Mouse (Mus musculus) urinary bladder, postnatal 4 days (tissue): Measurements from ENCODE around the gene Slc39a11.

Experiments used
- DNase-seq, 2 experiments: peaks; one replicate each; pipeline ENCODE4 v3.0.0; 2021 to 2022; ENCODE audit warnings: low spot score in 2 of 2

The Slc39a11 gene

GRCm38 (mm10) chr11:113544017-113544640 lies 105.8 kb downstream of the Slc39a11 start:
- DNase-seq = no peak

DNA sequence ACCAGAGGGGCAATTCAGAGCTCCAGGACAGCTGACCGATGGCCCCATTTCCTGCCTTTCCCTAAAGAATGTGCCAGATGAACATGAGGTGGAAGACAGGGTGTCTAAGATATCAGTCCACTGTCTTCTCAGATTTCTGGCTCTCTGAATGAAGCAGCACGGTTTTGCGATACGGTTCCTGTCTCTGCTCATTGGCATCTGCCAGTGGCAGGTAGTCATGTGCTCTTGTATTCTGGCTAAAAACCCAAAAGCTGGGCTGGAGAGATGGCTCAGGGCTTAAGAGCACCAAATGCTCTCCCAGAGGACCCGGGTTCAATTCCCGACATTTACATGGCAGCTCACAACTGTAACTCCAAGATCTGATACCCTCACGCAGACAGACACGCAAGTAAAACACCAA lies 108.8 kb downstream of the Slc39a11 start:
- DNase-seq = no peak

GRCm38 (mm10) chr11:113539502-113540209 lies 110.2 kb downstream of the Slc39a11 start:
- DNase-seq = no peak

- no peak for DNase-seq
Observed at GRCm38 (mm10) chr11:113539079-113539478, 110.8 kb downstream of the Slc39a11 start.

DNA sequence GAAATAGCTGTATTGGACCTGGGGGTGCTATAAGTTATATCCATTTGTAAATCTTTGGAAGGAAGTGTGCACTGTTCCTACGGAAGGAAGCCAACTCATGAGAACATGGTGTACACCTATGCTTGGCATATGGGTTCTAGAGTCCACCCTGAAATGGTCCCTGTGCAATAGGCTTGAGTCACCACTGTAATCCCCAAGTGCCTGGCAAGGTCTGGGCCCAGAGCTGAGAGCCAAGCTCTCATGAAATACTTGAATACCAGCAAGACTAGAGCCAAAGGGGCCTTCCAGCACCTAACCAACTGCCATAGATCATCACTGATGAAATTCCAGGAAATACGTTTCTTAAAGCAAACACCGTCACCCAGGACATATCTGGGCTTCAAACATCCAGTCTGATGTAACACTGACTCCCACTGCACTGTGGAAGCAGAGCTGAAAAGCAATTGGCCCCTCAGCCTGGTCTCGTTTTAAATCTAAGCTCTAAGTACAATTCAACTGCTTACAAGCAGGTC lies 111.4 kb downstream of the Slc39a11 start:
- no peak for DNase-seq

DNA sequence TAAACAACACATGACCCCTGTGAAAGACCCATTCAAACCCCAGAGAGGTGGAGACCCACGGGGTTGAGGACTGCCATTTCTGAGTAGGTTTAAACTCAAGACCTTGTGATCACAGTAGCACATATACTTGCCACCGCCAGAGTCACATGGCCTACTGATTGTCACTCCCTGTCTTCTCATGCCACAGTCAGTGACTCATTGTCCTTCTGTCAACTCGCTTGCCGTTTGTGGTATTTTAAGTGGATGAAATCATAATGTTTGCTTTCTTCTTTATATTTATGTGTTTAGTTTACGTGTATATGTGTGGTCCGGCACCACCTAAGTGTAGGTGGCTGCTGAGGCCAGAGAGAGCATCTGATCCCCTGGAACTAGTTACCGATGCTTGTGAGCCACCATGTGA lies 112.2 kb downstream of the Slc39a11 start:
- no peak for DNase-seq

DNA sequence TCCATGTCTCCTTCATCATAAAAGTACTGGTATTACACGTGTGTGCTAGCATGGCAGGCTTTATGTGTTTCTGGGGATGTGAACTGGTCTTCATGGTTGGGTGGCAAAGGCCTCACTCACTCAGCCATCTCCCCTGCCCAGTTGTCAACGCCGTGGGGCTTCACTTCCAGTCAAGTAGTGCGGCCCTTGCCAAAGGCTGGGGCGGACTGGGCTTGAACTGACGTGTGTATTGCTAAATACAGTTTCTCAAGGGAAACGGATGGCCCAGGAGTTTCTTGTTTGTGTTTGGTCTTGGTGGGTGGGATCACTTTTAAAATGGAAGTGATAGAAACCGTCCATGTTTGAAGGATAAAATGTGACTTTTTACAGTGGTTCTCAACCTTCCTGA lies 112.7 kb downstream of the Slc39a11 start:
- DNase-seq = no peak

DNA sequence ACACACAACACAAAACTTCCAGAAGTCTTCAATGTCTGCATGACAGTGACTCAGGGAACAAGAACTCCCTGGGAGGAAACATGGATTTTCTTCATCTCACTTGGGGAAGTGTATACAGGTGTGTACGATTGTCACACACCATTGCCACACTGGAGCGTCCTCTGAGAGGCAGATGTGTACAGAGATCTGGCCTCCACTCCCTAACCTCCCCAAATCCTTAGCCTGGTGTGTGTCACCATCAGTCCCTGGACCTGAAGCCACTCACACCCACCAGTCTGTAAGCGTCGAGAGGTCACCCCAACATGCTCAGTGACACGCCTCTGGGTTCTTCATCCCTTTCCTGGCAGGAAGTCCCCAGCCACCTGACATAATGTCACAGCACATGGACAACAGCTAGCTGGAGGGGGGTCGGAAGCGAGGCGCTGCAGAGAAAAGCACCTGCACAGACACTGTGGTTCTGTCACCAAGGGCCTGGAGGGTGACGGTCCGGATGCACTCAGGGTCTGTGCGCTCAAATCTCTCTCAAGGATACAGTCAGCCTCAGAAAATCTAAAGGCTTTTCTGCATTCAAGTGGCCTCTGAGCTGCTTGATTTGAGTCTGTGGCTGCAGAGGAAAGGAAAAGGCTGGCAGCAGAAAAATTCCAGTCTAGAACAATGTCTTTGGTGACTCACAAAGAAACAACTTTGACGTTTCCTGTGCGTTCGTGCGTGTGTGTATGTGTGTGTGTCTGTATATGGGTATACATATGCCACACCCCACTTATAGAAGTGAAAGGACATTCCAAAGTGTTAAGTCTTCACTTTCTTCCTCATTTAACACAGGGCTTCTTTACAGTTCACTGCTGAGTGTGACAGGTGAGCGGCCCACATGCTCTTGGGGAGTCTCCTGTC lies 113.3 kb downstream of the Slc39a11 start:
- no peak for DNase-seq

GRCm38 (mm10) chr11:113534341-113534740 lies 115.5 kb downstream of the Slc39a11 start:
- DNase-seq = no peak

DNA sequence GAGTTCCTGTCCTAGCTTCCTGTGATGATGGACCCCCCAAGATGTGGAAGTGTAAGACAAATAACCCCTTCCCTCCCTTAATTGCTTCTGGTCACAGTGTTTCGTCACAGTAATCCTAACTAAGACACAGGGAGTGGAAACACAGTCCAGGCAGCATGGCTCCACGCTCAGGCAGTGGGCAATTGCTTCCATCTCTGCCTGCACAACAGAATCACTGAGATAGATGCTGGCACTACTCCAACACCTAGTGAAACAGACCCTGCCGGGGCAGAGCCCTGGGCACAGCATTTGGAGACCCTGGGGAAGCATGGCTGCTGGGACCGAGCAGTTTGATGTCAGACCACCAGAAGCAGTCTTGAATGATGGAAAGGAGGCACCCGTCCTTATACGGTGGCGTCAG lies 115.9 kb downstream of the Slc39a11 start:
- no peak for DNase-seq

DNA sequence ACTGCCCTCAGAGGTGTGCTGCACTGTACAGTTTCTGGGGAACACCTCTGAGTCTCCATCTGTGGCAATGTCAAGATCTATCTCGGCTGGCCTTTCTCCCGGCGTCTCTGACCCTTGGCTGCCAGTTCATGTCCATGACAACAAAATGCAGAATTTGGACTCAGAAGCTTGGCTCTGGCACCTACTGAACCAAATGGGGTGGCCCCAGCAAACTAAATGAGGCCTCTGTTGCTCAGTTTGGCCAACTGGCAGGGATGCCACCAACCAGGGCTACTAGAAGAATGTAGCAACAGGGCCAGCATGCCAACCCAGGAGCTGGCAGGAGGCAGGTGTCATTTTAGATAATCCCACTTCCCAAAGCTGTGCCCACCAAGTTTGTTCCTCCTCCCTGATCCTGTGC lies 121.5 kb downstream of the Slc39a11 start:
- no peak for DNase-seq

DNA sequence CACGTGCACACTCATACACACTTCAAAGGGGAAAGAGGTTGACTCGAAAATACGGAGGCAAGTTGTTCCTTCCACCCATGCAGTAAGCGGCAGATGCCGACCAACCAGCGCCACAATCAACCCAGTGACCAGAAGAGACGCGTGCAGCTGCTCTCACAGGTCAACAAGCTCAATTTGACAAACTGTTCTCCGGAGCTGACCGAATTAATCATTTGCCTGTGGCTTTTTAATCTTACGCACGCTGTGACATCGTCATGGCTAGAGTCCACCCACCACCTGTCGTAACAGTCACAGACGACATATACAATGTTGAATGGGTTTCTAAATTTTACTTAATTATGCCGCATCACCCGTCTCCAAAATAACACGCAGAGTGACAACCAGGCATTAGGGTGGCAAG lies 124.1 kb downstream of the Slc39a11 start:
- DNase-seq = no peak

- DNase-seq = no peak
Observed at GRCm38 (mm10) chr11:113522726-113523125, 127.2 kb downstream of the Slc39a11 start.

DNA sequence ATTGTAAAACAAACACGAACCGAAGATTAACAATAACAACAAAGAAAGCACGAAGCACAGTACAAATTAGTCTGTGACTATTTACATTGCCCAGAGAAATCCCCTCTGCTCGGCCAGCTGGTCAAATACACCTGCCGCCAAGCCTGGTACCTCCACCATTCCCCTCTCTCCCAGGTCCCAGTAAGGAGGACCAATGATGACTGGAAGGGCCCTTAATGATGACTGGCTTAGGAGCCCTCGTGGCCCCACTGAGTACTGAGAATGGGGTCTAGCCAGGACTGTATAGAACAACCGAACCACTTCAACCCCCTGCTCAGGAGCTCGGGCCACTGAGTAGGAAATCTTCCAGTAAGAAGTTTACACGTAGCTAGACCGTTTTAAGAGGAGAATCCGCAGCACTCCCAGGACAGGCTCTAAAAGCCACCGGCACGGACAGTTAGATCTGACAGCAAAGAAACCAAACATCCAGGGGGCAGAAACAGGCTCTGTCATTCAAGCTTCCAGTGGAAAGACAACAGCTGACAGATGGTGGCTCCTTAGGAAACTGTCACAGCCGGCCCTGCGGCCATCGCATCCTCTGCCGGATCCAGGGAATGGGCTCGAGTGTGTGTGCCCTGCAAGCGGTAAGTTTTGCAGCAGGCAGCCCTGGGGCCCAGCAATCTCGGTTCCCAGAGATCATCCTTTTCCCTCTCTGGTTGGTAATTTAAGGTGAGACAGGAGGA lies 128.2 kb downstream of the Slc39a11 start:
- no peak for DNase-seq

GRCm38 (mm10) chr11:113520851-113521461 lies 128.9 kb downstream of the Slc39a11 start:
- no peak for DNase-seq

DNA sequence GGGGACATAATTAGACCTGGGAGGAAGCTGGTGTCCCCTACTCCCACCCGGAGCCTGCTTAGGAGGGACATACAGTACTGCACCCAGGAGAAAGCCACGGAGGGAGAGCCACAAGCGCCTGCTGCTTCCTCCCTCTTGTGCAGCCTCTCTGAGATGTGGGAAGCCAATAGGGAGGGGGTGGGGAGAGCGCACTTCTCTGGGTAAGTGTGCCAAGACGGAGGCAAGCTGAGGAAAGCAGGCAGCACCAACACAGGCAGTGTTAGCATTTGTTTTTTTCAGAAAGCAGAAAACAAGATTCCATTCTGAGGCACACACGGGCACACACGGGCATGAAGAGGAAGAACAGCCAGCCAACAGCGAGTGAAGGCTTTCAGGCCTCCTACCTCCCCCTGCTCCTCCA lies 129.5 kb downstream of the Slc39a11 start:
- no peak for DNase-seq

- DNase-seq = no peak
Observed at GRCm38 (mm10) chr11:113519973-113520372, 129.9 kb downstream of the Slc39a11 start.

- no peak for DNase-seq
Observed at GRCm38 (mm10) chr11:113518176-113518575, 131.7 kb downstream of the Slc39a11 start.

- DNase-seq = no peak
Observed at GRCm38 (mm10) chr11:113516156-113516555, 133.7 kb downstream of the Slc39a11 start.

- DNase-seq = no peak
Observed at GRCm38 (mm10) chr11:113512976-113513375, 136.9 kb downstream of the Slc39a11 start.

- no peak for DNase-seq
Observed at GRCm38 (mm10) chr11:113512150-113512549, 137.7 kb downstream of the Slc39a11 start.
